ENCODE assay signal across 10 mouse cellular contexts in the genomic region with DNA sequence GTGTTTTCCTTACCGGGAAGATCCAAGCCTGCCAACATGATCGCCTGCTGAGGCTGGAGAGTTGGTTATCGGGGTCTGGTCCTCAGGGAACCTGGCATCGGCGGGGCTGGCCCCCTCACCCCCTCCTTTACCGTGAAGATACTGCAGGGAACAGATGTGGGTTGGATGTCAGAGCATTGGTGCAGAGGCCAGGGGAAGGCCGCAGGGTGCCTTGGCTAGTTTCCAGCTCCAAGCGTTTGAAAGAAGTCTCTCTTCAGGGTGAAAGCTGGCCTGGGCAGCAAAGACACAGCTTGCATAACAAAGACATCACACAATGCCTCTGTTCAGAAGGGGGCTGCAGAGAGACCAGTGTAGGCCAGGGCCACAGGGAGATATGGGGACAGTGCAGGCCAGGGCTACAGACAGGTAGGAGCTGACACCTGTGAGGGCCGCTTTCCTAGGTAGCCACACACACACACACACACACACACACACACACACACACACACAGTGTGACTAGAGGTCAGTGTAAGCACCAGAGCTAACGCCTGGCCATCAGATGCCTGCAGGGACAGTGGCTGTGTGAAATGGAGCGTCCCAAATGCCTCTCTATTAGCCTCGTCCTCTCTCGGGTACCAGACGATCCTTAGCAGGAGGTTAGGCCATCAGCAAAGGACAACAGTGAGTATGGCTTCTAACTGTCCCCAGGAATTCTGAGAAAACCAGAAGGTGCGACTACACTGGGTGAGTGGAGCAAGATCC. TPM values are rescaled to one million over a fixed set of nuclear protein-coding genes. Genes with fewer than 3 reads are reported as not detected.
DNase-seq lines count a peak whose midpoint lies in the region; ATAC-seq lines count a peak whose summit lies in the region.
"Had no signal": no experiment of that assay in that cellular context is flagged by ENCODE, and none has a peak within 500 bp of the region (broad histone marks: within the 10 kb centered on the region; RNA-seq: fewer than 3 reads in every experiment).

No protein-coding gene starts in this region.

- 0 out of 2 replicates have a peak, but pooled peaks have one; percentile 33 for ATAC-seq in liver, embryonic 12.5 days
- ATAC-seq in liver, embryonic 11.5 days (replicated peaks; ENCODE audit: low FRiP score) = no peak
- peak; percentile 79 for ATAC-seq in forebrain, embryonic 13.5 days
- ATAC-seq in granulocyte monocyte progenitor cell, adult 5-6 weeks (replicated peaks; ENCODE audit: poor library complexity, severe bottlenecking) = no peak

- H3K4me2 ChIP-seq in liver, embryonic 12.5 days = no peak overlapping the region
- no peak overlapping the region for H3K4me2 ChIP-seq in liver, embryonic 11.5 days
- peak overlapping the region; percentile 36 for H3K4me2 ChIP-seq in forebrain, embryonic 13.5 days
- H3K4me2 ChIP-seq: embryonic facial prominence, embryonic 15.5 days had no signal

- H3K4me1 ChIP-seq in liver, embryonic 12.5 days = no peaks in the 10 kb centered on the region
- H3K4me1 ChIP-seq in liver, embryonic 11.5 days (replicated peaks; ENCODE audit: control insufficient read depth, insufficient read depth, low read length) = no peaks in the 10 kb centered on the region
- peaks cover 38% of the 10 kb centered on the region for H3K4me1 ChIP-seq in forebrain, embryonic 13.5 days

- no peak for DNase-seq in liver, embryonic 11.5 days (ENCODE audit: low spot score)
- DNase-seq in layer of hippocampus, postnatal 10 days (ENCODE audit: low spot score in 2 of 2) = peak; percentile 62 to 75
- DNase-seq in neural tube, embryonic 10.5 days (ENCODE audit: extremely low spot score, low spot score) = peak; percentile 37
- DNase-seq in yolk sac, embryonic 10.5 days (ENCODE audit: low spot score) = no peak
- no peak for DNase-seq in kidney, postnatal 10 days

- WGBS in liver, embryonic 12.5 days (ENCODE audit: insufficient replicate concordance) = 52% methylated on average over 15 of the region's 15 CpGs
- 48% methylated on average over 15 of the region's 15 CpGs for WGBS in liver, embryonic 11.5 days
- 12% methylated on average over 15 of the region's 15 CpGs for WGBS in forebrain, embryonic 13.5 days

- H3K4me3 ChIP-seq in liver, embryonic 12.5 days = no peak overlapping the region
- no peak overlapping the region for H3K4me3 ChIP-seq in liver, embryonic 11.5 days (ENCODE audit: low read depth, low read length)
- no peak overlapping the region for H3K4me3 ChIP-seq in forebrain, embryonic 13.5 days
- H3K4me3 ChIP-seq: embryonic facial prominence, embryonic 15.5 days had no signal

- no peaks in the 10 kb centered on the region for H3K36me3 ChIP-seq in liver, embryonic 12.5 days
- H3K36me3 ChIP-seq in liver, embryonic 11.5 days (ENCODE audit: control insufficient read depth, insufficient read depth, low read length) = no peaks in the 10 kb centered on the region
- H3K36me3 ChIP-seq in forebrain, embryonic 13.5 days (ENCODE audit: poor library complexity, severe bottlenecking) = no peaks in the 10 kb centered on the region
- H3K36me3 ChIP-seq: embryonic facial prominence, embryonic 15.5 days had no signal

- no peak overlapping the region for H3K27ac ChIP-seq in liver, embryonic 12.5 days
- no peak overlapping the region for H3K27ac ChIP-seq in liver, embryonic 11.5 days (ENCODE audit: low read depth, low read length)
- H3K27ac ChIP-seq in forebrain, embryonic 13.5 days = peak overlapping the region; percentile 68
- H3K27ac ChIP-seq: embryonic facial prominence, embryonic 15.5 days had no signal

- H3K9me3 ChIP-seq in liver, embryonic 12.5 days (replicated peaks) = no peaks in the 10 kb centered on the region
- H3K9me3 ChIP-seq in liver, embryonic 11.5 days (ENCODE audit: control insufficient read depth, low read length) = no peaks in the 10 kb centered on the region
- no peaks in the 10 kb centered on the region for H3K9me3 ChIP-seq in forebrain, embryonic 13.5 days (replicated peaks)
- H3K9me3 ChIP-seq: embryonic facial prominence, embryonic 15.5 days had no signal

- H3K9ac ChIP-seq in liver, embryonic 12.5 days = no peak overlapping the region
- H3K9ac ChIP-seq in liver, embryonic 11.5 days (ENCODE audit: low read depth, low read length) = no peak overlapping the region
- H3K9ac ChIP-seq in forebrain, embryonic 13.5 days = peak overlapping the region; percentile 34; the same call in 1 of the 2 replicates
- H3K9ac ChIP-seq: embryonic facial prominence, embryonic 15.5 days had no signal

- H3K27me3 ChIP-seq in liver, embryonic 12.5 days (replicated peaks) = no peaks in the 10 kb centered on the region
- H3K27me3 ChIP-seq in liver, embryonic 11.5 days (replicated peaks; ENCODE audit: control insufficient read depth, insufficient read depth, low read length) = no peaks in the 10 kb centered on the region
- no peaks in the 10 kb centered on the region for H3K27me3 ChIP-seq in forebrain, embryonic 13.5 days
- H3K27me3 ChIP-seq: embryonic facial prominence, embryonic 15.5 days had no signal

RNA-seq across cellular contexts. Expression of a gene that starts 17.9 kb away (rescaled TPM):
- not detected in 2 replicates for polyA plus RNA-seq in liver, embryonic 12.5 days (2016; fragmentation: Nextera tagmentation; extraction: Ambion mirVana)
- not detected in 2 replicates for polyA plus RNA-seq in liver, embryonic 11.5 days (2014; fragmentation: Nextera tagmentation; extraction: Ambion mirVana)
- 0.09 and 0.16 TPM in 2 replicates for polyA plus RNA-seq in forebrain, embryonic 13.5 days (2015; fragmentation: Nextera tagmentation; extraction: Ambion mirVana)
- 1 to 10 TPM; 2.8 to 2.9 TPM for total RNA-seq in layer of hippocampus, postnatal 10 days (2021)
- not detected in 2 replicates for total RNA-seq in granulocyte monocyte progenitor cell, adult 5-6 weeks (2014; fragmentation: Nextera tagmentation)
- not detected in 2 replicates for total RNA-seq in granulocyte monocyte progenitor cell, adult 5-6 weeks (2017)
- polyA plus RNA-seq: limb, embryonic 11.5 days had no signal

RNA-seq across cellular contexts. Expression of a gene that starts 29.0 kb away (rescaled TPM):
- not detected in 2 replicates for polyA plus RNA-seq in liver, embryonic 12.5 days (2016; fragmentation: Nextera tagmentation; extraction: Ambion mirVana)
- polyA plus RNA-seq in liver, embryonic 11.5 days (2014; fragmentation: Nextera tagmentation; extraction: Ambion mirVana) = 0.49 TPM in 1 of 2 replicates, not detected in the other
- 2.9 TPM in 2 replicates for polyA plus RNA-seq in forebrain, embryonic 13.5 days (2015; fragmentation: Nextera tagmentation; extraction: Ambion mirVana)
- total RNA-seq in layer of hippocampus, postnatal 10 days (2021) = 1 to 10 TPM; 6.6 to 7.7 TPM
- total RNA-seq in granulocyte monocyte progenitor cell, adult 5-6 weeks (2014; fragmentation: Nextera tagmentation) = not detected in 2 replicates
- not detected in 2 replicates for total RNA-seq in granulocyte monocyte progenitor cell, adult 5-6 weeks (2017)

RNA-seq across cellular contexts. Expression of a gene that starts 32.8 kb away (rescaled TPM):
- 0.06 and 0.26 TPM in 2 replicates for polyA plus RNA-seq in liver, embryonic 12.5 days (2016; fragmentation: Nextera tagmentation; extraction: Ambion mirVana)
- not detected in 2 replicates for polyA plus RNA-seq in liver, embryonic 11.5 days (2014; fragmentation: Nextera tagmentation; extraction: Ambion mirVana)
- 0.13 and 0.49 TPM in 2 replicates for polyA plus RNA-seq in forebrain, embryonic 13.5 days (2015; fragmentation: Nextera tagmentation; extraction: Ambion mirVana)
- 1 to 10 TPM; 2.9 to 3.2 TPM for total RNA-seq in layer of hippocampus, postnatal 10 days (2021)
- 0.41 TPM in 1 of 2 replicates, not detected in the other for total RNA-seq in granulocyte monocyte progenitor cell, adult 5-6 weeks (2014; fragmentation: Nextera tagmentation)
- total RNA-seq in granulocyte monocyte progenitor cell, adult 5-6 weeks (2017) = not detected in 2 replicates

RNA-seq across cellular contexts. Expression of a gene that starts 47.9 kb away (rescaled TPM):
- 135 and 145 TPM in 2 replicates for polyA plus RNA-seq in liver, embryonic 12.5 days (2016; fragmentation: Nextera tagmentation; extraction: Ambion mirVana)
- 205 and 214 TPM in 2 replicates for polyA plus RNA-seq in liver, embryonic 11.5 days (2014; fragmentation: Nextera tagmentation; extraction: Ambion mirVana)
- 151 and 159 TPM in 2 replicates for polyA plus RNA-seq in forebrain, embryonic 13.5 days (2015; fragmentation: Nextera tagmentation; extraction: Ambion mirVana)
- total RNA-seq in layer of hippocampus, postnatal 10 days (2021) = 100 to 1,000 TPM in 1 of 2 experiments, 10 to 100 TPM in 1; 99.3 to 103 TPM
- total RNA-seq in granulocyte monocyte progenitor cell, adult 5-6 weeks (2014; fragmentation: Nextera tagmentation) = 106 and 125 TPM in 2 replicates
- 12.9 and 16.8 TPM in 2 replicates for total RNA-seq in granulocyte monocyte progenitor cell, adult 5-6 weeks (2017)

RNA-seq across cellular contexts. Expression of a gene that starts 51.1 kb away (rescaled TPM):
- 1.9 and 2.6 TPM in 2 replicates for polyA plus RNA-seq in liver, embryonic 12.5 days (2016; fragmentation: Nextera tagmentation; extraction: Ambion mirVana)
- 4.0 and 4.4 TPM in 2 replicates for polyA plus RNA-seq in liver, embryonic 11.5 days (2014; fragmentation: Nextera tagmentation; extraction: Ambion mirVana)
- 8.1 and 8.4 TPM in 2 replicates for polyA plus RNA-seq in forebrain, embryonic 13.5 days (2015; fragmentation: Nextera tagmentation; extraction: Ambion mirVana)
- 100 to 1,000 TPM; 104 to 108 TPM for total RNA-seq in layer of hippocampus, postnatal 10 days (2021)
- 0.98 TPM in 1 of 2 replicates, not detected in the other for total RNA-seq in granulocyte monocyte progenitor cell, adult 5-6 weeks (2014; fragmentation: Nextera tagmentation)
- 0.39 TPM in 1 of 2 replicates, not detected in the other for total RNA-seq in granulocyte monocyte progenitor cell, adult 5-6 weeks (2017)

Comparison
In these comparisons a context has a peak if more than half of its experiments do, and no peak if none do; other contexts are left out.
1. ATAC-seq: peak in liver, embryonic 12.5 days (single experiment) and forebrain, embryonic 13.5 days (single experiment); none in liver, embryonic 11.5 days (single experiment) and granulocyte monocyte progenitor cell, adult 5-6 weeks (single experiment).
2. DNase-seq: peak in layer of hippocampus, postnatal 10 days (2 of 2) and neural tube, embryonic 10.5 days (single experiment); none in liver, embryonic 11.5 days (single experiment), yolk sac, embryonic 10.5 days (single experiment) and kidney, postnatal 10 days (single experiment).